Mouse (Mus musculus) testis, adult 2 months (tissue): ENCODE results near the gene Pard3b. TPM values are rescaled to one million over a fixed set of nuclear protein-coding genes. Genes with fewer than 3 reads are reported as not detected.

Experiments used
- H3K27ac ChIP-seq: fragments of 200-500 bp; 2 replicates; pipeline ENCODE4 v1.5.1; 2012; ENCODE audit warnings: low read depth, low read length; ENCODE audit not compliant: control insufficient read depth, insufficient read depth
- H3K27me3 ChIP-seq: fragments of 200-500 bp; 2 replicates; pipeline ENCODE4 v1.6.1; 2012; ENCODE audit warnings: mild to moderate bottlenecking, low read length, moderate library complexity; ENCODE audit not compliant: control insufficient read depth, insufficient read depth
- H3K36me3 ChIP-seq: fragments of 200-500 bp; 2 replicates; pipeline ENCODE4 v1.6.1; 2012; ENCODE audit warnings: mild to moderate bottlenecking, low read length; ENCODE audit not compliant: control insufficient read depth, insufficient read depth
- H3K4me1 ChIP-seq: fragments of 200-500 bp; 2 replicates; pipeline ENCODE4 v1.6.1; 2012; ENCODE audit warnings: low read length; ENCODE audit not compliant: control insufficient read depth, insufficient read depth
- H3K4me3 ChIP-seq: fragments of 200-500 bp; 2 replicates; pipeline ENCODE4 v1.5.1; 2012; ENCODE audit warnings: low read depth, mild to moderate bottlenecking, low read length, moderate library complexity, mixed read lengths; ENCODE audit not compliant: control insufficient read depth
- CTCF ChIP-seq: fragments of 200-500 bp; IDR thresholded peaks from 2 replicates; pipeline ENCODE4 v1.5.1; 2012; ENCODE audit warnings: low read depth, mild to moderate bottlenecking, inconsistent platforms, low read length, moderate library complexity; ENCODE audit not compliant: control insufficient read depth, insufficient read depth, insufficient replicate concordance
- POLR2A ChIP-seq: fragments of 200-500 bp; IDR thresholded peaks from 2 replicates; pipeline ENCODE4 v1.6.1; 2012; ENCODE audit warnings: low read depth, mild to moderate bottlenecking, inconsistent platforms, low read length, moderate library complexity; ENCODE audit not compliant: control insufficient read depth
- polyA plus RNA-seq: library from polyadenylated mRNA; depleted of rRNA; stranded (reverse); fragments of >200 nt; gene quantifications from 2 replicates; pipeline ENCODE4 v1.2.3, GENCODE M21; 2012

Pard3b gene
- polyA plus RNA-seq, 1 experiment = 1.3 TPM

GRCm38 (mm10) chr1:62527788-62528187, 889.2 kb downstream of the Pard3b start:
- Histone ChIP-seq H3K4me1 (no peaks in the 10 kb centered on the region), H3K27me3 (no peaks in the 10 kb centered on the region), H3K27ac (no peak overlapping the region), H3K36me3 (no peaks in the 10 kb centered on the region), H3K4me3 (no peak overlapping the region)
- TF ChIP-seq POLR2A = no peak
- TF ChIP-seq CTCF = no peak

DNA sequence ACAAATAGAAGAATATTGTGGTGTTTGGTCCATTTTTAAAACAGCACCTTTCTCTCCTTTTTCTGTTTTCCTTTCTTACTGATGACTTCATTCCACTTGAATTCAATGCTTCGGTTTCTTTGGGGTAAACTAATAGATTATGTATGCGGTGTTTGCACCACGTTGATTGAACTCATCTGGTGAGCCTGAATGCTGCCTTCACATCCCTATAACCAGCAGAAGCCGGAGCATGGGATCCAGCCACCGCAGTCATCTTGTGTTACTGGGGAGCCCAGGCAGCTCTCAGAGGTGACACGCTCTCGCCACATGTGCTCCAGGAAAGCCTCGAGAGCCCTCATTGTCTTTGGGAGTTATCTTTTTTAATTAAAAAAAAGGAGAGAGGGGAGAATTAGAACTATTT, 891.3 kb downstream of the Pard3b start:
- Histone ChIP-seq H3K4me1 (no peaks in the 10 kb centered on the region), H3K36me3 (no peaks in the 10 kb centered on the region)

DNA sequence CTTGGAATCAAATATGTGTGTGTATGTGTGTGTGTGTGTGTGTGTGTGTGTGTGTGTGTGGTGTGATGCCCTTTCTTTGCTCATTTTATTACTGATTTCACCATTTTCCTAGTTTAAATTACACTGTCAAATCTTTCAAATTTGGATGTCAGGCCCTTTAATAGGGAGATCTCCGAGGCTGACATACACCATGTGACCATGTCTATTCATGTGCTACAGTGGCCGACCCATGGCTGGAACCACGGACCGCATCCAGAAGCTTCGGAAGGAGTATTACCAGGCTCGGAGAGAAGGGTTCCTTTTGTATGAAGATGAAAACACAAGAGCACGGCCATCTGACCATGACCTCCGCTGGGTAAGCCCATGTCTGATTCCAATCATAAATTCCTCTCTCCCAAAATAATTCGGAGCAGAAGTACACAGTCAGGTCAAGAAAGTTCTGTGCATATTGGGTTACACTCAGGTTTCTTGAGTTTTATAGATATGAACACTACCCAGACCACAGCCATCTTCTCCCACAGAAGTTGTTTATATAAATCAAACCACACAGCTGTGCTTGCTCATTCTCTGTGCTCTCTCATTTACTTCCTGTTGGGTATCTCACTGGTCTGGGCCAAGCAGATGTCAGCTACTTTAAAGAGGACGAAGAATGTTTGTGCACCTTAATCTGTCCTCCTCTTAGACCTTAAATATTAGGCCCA, 894.0 kb downstream of the Pard3b start:
- H3K4me3 ChIP-seq = no peak overlapping the region
- H3K4me1 ChIP-seq = no peaks in the 10 kb centered on the region
- no peaks in the 10 kb centered on the region for H3K27me3 ChIP-seq
- no peaks in the 10 kb centered on the region for H3K36me3 ChIP-seq
- H3K27ac ChIP-seq = no peak overlapping the region
- TF ChIP-seq CTCF (no peak), POLR2A (no peak)

More for the DNA sequence above, 891.3 kb downstream of the Pard3b start:
- H3K27me3 ChIP-seq = no peaks in the 10 kb centered on the region
- no peak overlapping the region for H3K27ac ChIP-seq
- no peak overlapping the region for H3K4me3 ChIP-seq
- no peak for TF ChIP-seq POLR2A
- TF ChIP-seq CTCF = no peak

DNA sequence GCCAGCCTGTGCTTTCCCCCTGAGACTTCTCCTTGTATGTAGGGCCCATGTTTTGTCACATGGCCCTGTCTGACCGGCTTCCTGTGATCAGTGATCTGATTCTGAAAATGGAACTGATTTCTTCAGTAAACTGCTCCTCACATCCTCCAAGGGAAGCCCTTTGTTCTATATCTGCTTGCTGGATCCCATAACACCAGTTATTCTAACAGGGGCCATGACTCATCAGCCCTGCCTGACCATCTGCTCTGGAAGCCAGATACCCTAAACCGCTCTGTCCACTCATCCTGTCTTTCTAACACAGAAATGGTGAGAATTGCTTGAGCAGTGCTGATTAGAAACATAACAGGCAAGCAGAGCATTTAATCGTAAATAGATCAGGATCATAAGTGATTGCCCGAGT, 910.3 kb downstream of the Pard3b start:
- Histone ChIP-seq H3K4me3 (no peak overlapping the region), H3K27ac (no peak overlapping the region), H3K36me3 (no peaks in the 10 kb centered on the region), H3K4me1 (no peaks in the 10 kb centered on the region), H3K27me3 (no peaks in the 10 kb centered on the region)
- TF ChIP-seq POLR2A (no peak), CTCF (no peak)

GRCm38 (mm10) chr1:62550546-62550945, 911.9 kb downstream of the Pard3b start:
- TF ChIP-seq CTCF = no peak
- TF ChIP-seq POLR2A = no peak
- Histone ChIP-seq H3K27ac (no peak overlapping the region), H3K27me3 (no peaks in the 10 kb centered on the region), H3K4me1 (no peaks in the 10 kb centered on the region), H3K36me3 (no peaks in the 10 kb centered on the region), H3K4me3 (no peak overlapping the region)

- H3K4me1 ChIP-seq = no peaks in the 10 kb centered on the region
- H3K27me3 ChIP-seq = no peaks in the 10 kb centered on the region
- no peak for TF ChIP-seq CTCF
- no peak for TF ChIP-seq POLR2A
- no peaks in the 10 kb centered on the region for H3K36me3 ChIP-seq
- no peak overlapping the region for H3K4me3 ChIP-seq
- H3K27ac ChIP-seq = no peak overlapping the region
Measured at GRCm38 (mm10) chr1:62551516-62551915, 912.9 kb downstream of the Pard3b start.

DNA sequence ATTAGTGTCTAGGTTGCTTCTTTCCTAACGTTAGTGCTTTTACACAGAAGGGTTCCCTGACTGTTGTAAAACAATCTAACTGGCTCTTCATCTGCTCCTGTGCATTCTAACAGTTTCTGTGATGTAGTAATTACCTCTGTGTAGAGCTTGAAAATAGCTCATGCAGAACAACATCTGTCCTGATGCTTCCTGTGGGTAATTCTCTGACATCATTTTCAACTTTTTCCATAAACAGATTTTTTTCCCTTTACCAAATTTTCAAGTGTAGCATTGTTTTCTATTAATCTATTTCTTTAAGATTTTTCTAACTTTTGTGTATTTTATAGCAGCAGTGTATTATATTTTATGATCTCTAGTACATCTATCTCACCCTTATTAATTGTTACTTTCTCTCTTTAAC, 917.2 kb downstream of the Pard3b start:
- TF ChIP-seq CTCF = no peak
- no peak for TF ChIP-seq POLR2A

GRCm38 (mm10) chr1:62562987-62563386, 924.4 kb downstream of the Pard3b start:
- H3K27ac ChIP-seq = no peak overlapping the region
- H3K27me3 ChIP-seq = no peaks in the 10 kb centered on the region
- no peaks in the 10 kb centered on the region for H3K4me1 ChIP-seq
- TF ChIP-seq CTCF = no peak
- no peaks in the 10 kb centered on the region for H3K36me3 ChIP-seq
- H3K4me3 ChIP-seq = no peak overlapping the region

More for the DNA sequence above, 917.2 kb downstream of the Pard3b start:
- no peaks in the 10 kb centered on the region for H3K36me3 ChIP-seq
- no peak overlapping the region for H3K27ac ChIP-seq
- no peak overlapping the region for H3K4me3 ChIP-seq
- H3K27me3 ChIP-seq = no peaks in the 10 kb centered on the region
- H3K4me1 ChIP-seq = no peaks in the 10 kb centered on the region
